Mouse (Mus musculus) liver, postnatal 0 days (tissue): Measurements from ENCODE around the gene Cdkl4. TPM values are rescaled to one million over a fixed set of nuclear protein-coding genes. Genes with fewer than 3 reads are reported as not detected.

Experiments used
- ATAC-seq: fragments of 200-750 bp; cut with Nextera tagmentation; 2 replicates; pipeline ENCODE4 v1.8.0; 2017; ENCODE audit warnings: mild to moderate bottlenecking, moderate library complexity
- DNase-seq: peaks from one replicate; pipeline ENCODE4 v3.0.0-alpha.2; 2016
- H3K27ac ChIP-seq: fragments of 300-500 bp; sonication (generic); 2 replicates; pipeline ENCODE4 v1.5.1; 2014; ENCODE audit warnings: antibody characterized with exemption, moderate library complexity, mild to moderate bottlenecking, low read depth
- H3K27me3 ChIP-seq: fragments of 300-500 bp; sonication (generic); 2 replicates; pipeline ENCODE4 v1.6.1; 2014; ENCODE audit warnings: low read length, control low read depth, mixed read lengths; ENCODE audit not compliant: insufficient read depth
- H3K36me3 ChIP-seq: fragments of 300-500 bp; sonication (generic); replicated peaks from 2 replicates; pipeline ENCODE4 v1.6.1; 2014; ENCODE audit warnings: mild to moderate bottlenecking, control low read depth, low read length, moderate library complexity, mixed read lengths; ENCODE audit not compliant: insufficient read depth
- H3K4me1 ChIP-seq: fragments of 300-500 bp; sonication (generic); 2 replicates; pipeline ENCODE4 v1.6.1; 2014; ENCODE audit warnings: antibody characterized with exemption, mild to moderate bottlenecking, control low read depth; ENCODE audit not compliant: insufficient read depth
- H3K4me2 ChIP-seq: fragments of 300-500 bp; sonication (generic); 2 replicates; pipeline ENCODE4 v1.6.1; 2014; ENCODE audit warnings: low read depth, mild to moderate bottlenecking, low read length, moderate library complexity, mixed read lengths
- H3K4me3 ChIP-seq: fragments of 300-500 bp; sonication (generic); 2 replicates; pipeline ENCODE4 v1.5.1; 2014; ENCODE audit warnings: low read depth, low read length
- H3K9ac ChIP-seq: fragments of 300-500 bp; sonication (generic); replicated peaks from 2 replicates; pipeline ENCODE4 v1.6.1; 2014; ENCODE audit warnings: mild to moderate bottlenecking, moderate library complexity
- H3K9me3 ChIP-seq: fragments of 300-500 bp; sonication (generic); 2 replicates; pipeline ENCODE4 v1.6.1; 2016; ENCODE audit warnings: mild to moderate bottlenecking, control low read depth, low read length, mixed read lengths
- CTCF ChIP-seq: sonication (generic); IDR thresholded peaks from 2 replicates; pipeline ENCODE4 v1.5.1; 2016; ENCODE audit warnings: antibody characterized with exemption, low read depth
- EP300 ChIP-seq: IDR thresholded peaks from 2 replicates; pipeline ENCODE4 v1.6.1; 2016; ENCODE audit warnings: antibody characterized with exemption, low read depth, mild to moderate bottlenecking
- WGBS: fragments of 180-500 bp; shearing (Covaris S2); extraction: QIAGEN DNeasy Blood & Tissue Kit; methylation state at CpG from one replicate; pipeline ENCODE4 v1.1.7; 2014; ENCODE audit not compliant: insufficient replicate concordance; 5-methylcytosine and 5-hydroxymethylcytosine counted together
- polyA plus RNA-seq: library from polyadenylated mRNA; unstranded; fragments of >200 nt; fragmentation: Nextera tagmentation; extraction: Ambion mirVana; gene quantifications from 2 replicates; pipeline ENCODE4 v1.2.1, GENCODE M21; 2015

Cdkl4 gene
- polyA plus RNA-seq, 1 experiment from 2014 or later, result 0.34 TPM

- Histone ChIP-seq H3K9ac (no peak overlapping the region), H3K27ac (peak overlapping the region; percentile 44), H3K9me3 (no peaks in the 10 kb centered on the region), H3K4me2 (no peak overlapping the region), H3K4me1 (no peaks in the 10 kb centered on the region; the same call in 1 of the 2 replicates), H3K36me3 (no peaks in the 10 kb centered on the region; the same call in 1 of the 2 replicates), H3K27me3 (no peaks in the 10 kb centered on the region), H3K4me3 (no peak overlapping the region)
- TF ChIP-seq CTCF (peak; percentile 54), EP300 (no peak)
- ATAC-seq (peak; percentile 53), DNase-seq (peak; percentile 56)
- 47% methylated on average over 4 of the region's 4 CpGs for WGBS
These were observed 17.9 kb downstream of the Cdkl4 start for GRCm38 (mm10) chr17:80559745-80560144.

- Histone ChIP-seq H3K36me3 (no peaks in the 10 kb centered on the region; the same call in 1 of the 2 replicates), H3K4me3 (peak overlapping the region; percentile 27; the same call in 1 of the 2 replicates), H3K27ac (peak overlapping the region; percentile 77), H3K27me3 (no peaks in the 10 kb centered on the region), H3K4me1 (no peaks in the 10 kb centered on the region; the same call in 1 of the 2 replicates), H3K9me3 (no peaks in the 10 kb centered on the region), H3K9ac (peak overlapping the region; percentile 44; the same call in 1 of the 2 replicates), H3K4me2 (peak overlapping the region; percentile 64)
- WGBS, result 30% methylated on average over 11 of the region's 11 CpGs
- DNase-seq, result peak; percentile 66
- ATAC-seq, result 0 out of 2 replicates have a peak, but pooled peaks have one; percentile 20
- TF ChIP-seq CTCF, result peak; percentile 61
- no peak for TF ChIP-seq EP300
These were observed 18.6 kb downstream of the Cdkl4 start for GRCm38 (mm10) chr17:80559050-80559449.

DNA sequence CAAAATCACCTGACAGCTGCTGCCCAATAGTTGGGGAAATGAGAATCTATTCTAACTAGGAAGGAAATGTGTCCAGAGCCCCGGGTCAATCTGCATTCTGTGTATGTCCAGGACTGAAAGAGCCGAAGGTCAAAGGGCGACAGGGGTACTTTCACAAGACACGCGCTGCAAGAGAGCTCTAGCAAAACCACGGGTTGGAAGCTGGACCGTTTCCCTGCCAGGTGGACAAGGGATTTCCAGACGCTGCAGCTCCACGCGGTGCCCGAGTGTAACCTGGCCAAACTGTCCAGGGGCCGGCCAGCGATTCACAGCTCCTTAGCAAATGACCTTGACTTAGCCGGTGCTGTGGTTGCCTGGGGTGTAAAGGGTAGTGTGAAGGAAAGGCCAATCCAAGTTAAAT lies 19.0 kb downstream of the Cdkl4 start:
- Histone ChIP-seq H3K9me3 (no peaks in the 10 kb centered on the region), H3K4me1 (no peaks in the 10 kb centered on the region; the same call in 1 of the 2 replicates), H3K4me2 (peak overlapping the region; percentile 64), H3K4me3 (peak overlapping the region; percentile 27; the same call in 1 of the 2 replicates), H3K9ac (peak overlapping the region; percentile 44; the same call in 1 of the 2 replicates), H3K27me3 (no peaks in the 10 kb centered on the region), H3K27ac (peak overlapping the region; percentile 77), H3K36me3 (no peaks in the 10 kb centered on the region; the same call in 1 of the 2 replicates)
- TF ChIP-seq CTCF, result no peak
- no peak for TF ChIP-seq EP300
- DNase-seq (peak; percentile 65), ATAC-seq (peak; percentile 80)
- whole genome bisulfite sequencing, result 52% methylated on average over 14 of the region's 14 CpGs

- H3K27me3 ChIP-seq, result no peaks in the 10 kb centered on the region
- WGBS, result 88% methylated on average over 5 of the region's 5 CpGs
These were observed 20.2 kb downstream of the Cdkl4 start for GRCm38 (mm10) chr17:80557461-80557860.

GRCm38 (mm10) chr17:80553318-80554270 lies 24.0 kb downstream of the Cdkl4 start:
- H3K4me3 ChIP-seq, result peak overlapping the region; percentile 64
- peak; percentile 84 for DNase-seq
- H3K27ac ChIP-seq, result peak overlapping the region; percentile 67
- no peaks in the 10 kb centered on the region for H3K9me3 ChIP-seq
- 0 out of 2 replicates have a peak, but pooled peaks cover 6% of the 10 kb centered on the region for H3K4me1 ChIP-seq
- H3K27me3 ChIP-seq, result no peaks in the 10 kb centered on the region
- H3K36me3 ChIP-seq, result no peaks in the 10 kb centered on the region; the same call in 1 of the 2 replicates
- H3K9ac ChIP-seq, result peak overlapping the region; percentile 61
- peak; percentile 87 for ATAC-seq
- 3% methylated on average over 35 of the region's 35 CpGs for WGBS
- H3K4me2 ChIP-seq, result peak overlapping the region; percentile 74
- peak; percentile 81 for TF ChIP-seq CTCF
- no peak for TF ChIP-seq EP300

More at GRCm38 (mm10) chr17:80557461-80557860, 20.2 kb downstream of the Cdkl4 start:
- Histone ChIP-seq H3K36me3 (no peaks in the 10 kb centered on the region; the same call in 1 of the 2 replicates), H3K9ac (no peak overlapping the region), H3K27ac (no peak overlapping the region), H3K9me3 (no peaks in the 10 kb centered on the region), H3K4me1 (peaks cover 6% of the 10 kb centered on the region; the same call in 1 of the 2 replicates), H3K4me2 (no peak overlapping the region), H3K4me3 (no peak overlapping the region)
- ATAC-seq (no peak), DNase-seq (no peak)
- TF ChIP-seq CTCF (peak; percentile 39), EP300 (no peak)

DNA sequence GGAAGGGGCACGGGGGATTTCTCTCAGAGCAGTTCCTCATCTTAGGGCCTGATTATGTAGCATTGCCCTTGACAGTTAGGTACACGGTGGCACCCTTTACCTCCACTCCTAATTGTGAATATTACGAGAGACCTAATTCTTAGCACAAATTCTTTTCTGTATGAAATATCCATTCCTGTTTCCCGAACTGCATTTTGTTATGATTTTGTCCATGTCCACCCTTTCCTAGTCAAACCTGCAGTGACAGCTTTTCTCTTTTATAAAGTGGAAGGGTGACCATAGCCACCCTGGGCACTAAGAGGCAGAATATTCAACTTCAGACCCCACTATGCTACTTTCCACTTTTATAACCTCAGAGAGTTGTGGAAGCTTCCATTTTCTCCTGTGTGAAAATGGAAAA lies 25.0 kb downstream of the Cdkl4 start:
- no peaks in the 10 kb centered on the region for H3K9me3 ChIP-seq
- no peaks in the 10 kb centered on the region; the same call in 1 of the 2 replicates for H3K36me3 ChIP-seq
- H3K27me3 ChIP-seq, result no peaks in the 10 kb centered on the region
- WGBS, result 52% methylated on average over 4 of the region's 4 CpGs
- DNase-seq, result no peak
- H3K4me3 ChIP-seq, result no peak overlapping the region
- no peak for TF ChIP-seq CTCF
- TF ChIP-seq EP300, result no peak
- peak overlapping the region; percentile 74; the same call in 1 of the 2 replicates for H3K4me2 ChIP-seq
- peak overlapping the region; percentile 67; the same call in 1 of the 2 replicates for H3K27ac ChIP-seq
- no peak for ATAC-seq
- H3K4me1 ChIP-seq, result 0 out of 2 replicates have a peak, but pooled peaks cover 6% of the 10 kb centered on the region
- no peak overlapping the region for H3K9ac ChIP-seq
